Mouse (Mus musculus): Measurements from ENCODE around the gene 1700013H16Rik.

GRCm38 (mm10) chrX:53694008-53694777, 63.4 kb downstream of the 1700013H16Rik start:
- TF ChIP-seq CTCF (IDR thresholded peaks at IDR 0.05; ENCODE audit: borderline replicate concordance, extremely low read depth, insufficient read depth, insufficient read length): no peak
- TF ChIP-seq POLR2A (IDR thresholded peaks at IDR 0.05; ENCODE audit: borderline replicate concordance, extremely low read depth, insufficient read depth, insufficient read length, poor library complexity, severe bottlenecking): no peak

Data from brain, embryonic 14.5 days (tissue).